Mouse (Mus musculus) brown adipose tissue, adult 24 weeks (tissue): ENCODE measurements around the gene Pxn. TPM values are rescaled to one million over a fixed set of nuclear protein-coding genes. Genes with fewer than 3 reads are reported as not detected.
A peak's percentile ranks its signal among the peaks of the same experiment; 100 is the strongest.
"Not testable (repeated sequence)": the region's sequence is repeated elsewhere in the genome, so short reads cannot be mapped to it uniquely, and the experiment has no call there.

Experiments
- H3K27ac ChIP-seq: fragments of 200-500 bp; replicated peaks from 2 replicates; pipeline ENCODE4 v1.5.1; 2012; ENCODE audit warnings: low read depth, mild to moderate bottlenecking, low read length
- H3K4me1 ChIP-seq: fragments of 200-500 bp; 2 replicates; pipeline ENCODE4 v1.6.1; 2012; ENCODE audit warnings: low read length, mixed read lengths; ENCODE audit not compliant: control insufficient read depth, insufficient read depth, insufficient read length
- H3K4me3 ChIP-seq: fragments of 200-500 bp; 2 replicates; pipeline ENCODE4 v1.5.1; 2012; ENCODE audit warnings: low read depth, mild to moderate bottlenecking, low read length, moderate library complexity; ENCODE audit not compliant: insufficient read depth
- polyA plus RNA-seq: library from polyadenylated mRNA; stranded (reverse); fragments of >200 nt; gene quantifications from 2 replicates; pipeline ENCODE4 v1.2.4, GENCODE M21; 2012; ENCODE audit not compliant: missing spikeins, insufficient read depth, insufficient read length

Gene Pxn
- polyA plus RNA-seq, 1 experiment = 10.6 TPM

GRCm38 (mm10) chr5:115493441-115493840, 13.0 kb upstream of the Pxn start:
- Histone ChIP-seq H3K27ac (peak overlapping the region; percentile 29), H3K4me3 (no peak overlapping the region), H3K4me1 (0 out of 2 replicates have a peak, but pooled peaks cover 3% of the 10 kb centered on the region)

- not testable (repeated sequence) for H3K27ac ChIP-seq
Observed at GRCm38 (mm10) chr5:115495618-115496017, 10.9 kb upstream of the Pxn start.

GRCm38 (mm10) chr5:115497033-115497432, 9.4 kb upstream of the Pxn start:
- H3K27ac ChIP-seq = no peak overlapping the region
- H3K4me1 ChIP-seq = no peaks in the 10 kb centered on the region
- H3K4me3 ChIP-seq = no peak overlapping the region

More at GRCm38 (mm10) chr5:115495618-115496017, 10.9 kb upstream of the Pxn start:
- H3K4me3 ChIP-seq, H3K4me1 ChIP-seq: not testable (repeated sequence)

- no peak overlapping the region for H3K27ac ChIP-seq
- H3K4me3 ChIP-seq = no peak overlapping the region
Observed at GRCm38 (mm10) chr5:115498307-115499240, 7.9 kb upstream of the Pxn start.

GRCm38 (mm10) chr5:115500383-115500935, 6.0 kb upstream of the Pxn start:
- Histone ChIP-seq H3K4me3 (0 out of 2 replicates have a peak overlapping the region, but pooled peaks have one; percentile 8), H3K27ac (peak overlapping the region; percentile 60), H3K4me1 (no peaks in the 10 kb centered on the region)

More at GRCm38 (mm10) chr5:115498307-115499240, 7.9 kb upstream of the Pxn start:
- no peaks in the 10 kb centered on the region for H3K4me1 ChIP-seq

- Histone ChIP-seq H3K4me3 (no peak overlapping the region), H3K27ac (no peak overlapping the region), H3K4me1 (no peaks in the 10 kb centered on the region; the same call in 1 of the 2 replicates)
Observed at GRCm38 (mm10) chr5:115503035-115503434, 3.4 kb upstream of the Pxn start.

GRCm38 (mm10) chr5:115505617-115506016, 859 bp upstream of the Pxn start:
- not testable (repeated sequence) for H3K4me1 ChIP-seq, H3K4me3 ChIP-seq, H3K27ac ChIP-seq

GRCm38 (mm10) chr5:115507267-115507980, 948 bp downstream of the Pxn start:
- H3K4me1 ChIP-seq = peaks cover 19% of the 10 kb centered on the region
- H3K27ac ChIP-seq = peak overlapping the region; percentile 78
- peak overlapping the region; percentile 79 for H3K4me3 ChIP-seq

GRCm38 (mm10) chr5:115507981-115508858, 1.7 kb downstream of the Pxn start:
- Histone ChIP-seq H3K4me1 (peaks cover 22% of the 10 kb centered on the region), H3K27ac (peak overlapping the region; percentile 78), H3K4me3 (peak overlapping the region; percentile 79)

- Histone ChIP-seq H3K4me1 (peaks cover 27% of the 10 kb centered on the region), H3K27ac (peak overlapping the region; percentile 78), H3K4me3 (peak overlapping the region; percentile 79)
Observed at GRCm38 (mm10) chr5:115508859-115509147, 2.3 kb downstream of the Pxn start.

GRCm38 (mm10) chr5:115509321-115509761, 2.9 kb downstream of the Pxn start:
- Histone ChIP-seq H3K4me1 (peaks cover 33% of the 10 kb centered on the region), H3K27ac (peak overlapping the region; percentile 78), H3K4me3 (peak overlapping the region; percentile 79)

- peaks cover 39% of the 10 kb centered on the region for H3K4me1 ChIP-seq
- peak overlapping the region; percentile 79 for H3K4me3 ChIP-seq
- peak overlapping the region; percentile 78 for H3K27ac ChIP-seq
Observed at GRCm38 (mm10) chr5:115509790-115510689, 3.6 kb downstream of the Pxn start.

- H3K4me1 ChIP-seq = peaks cover 39% of the 10 kb centered on the region
- H3K4me3 ChIP-seq = no peak overlapping the region
- peak overlapping the region; percentile 33; the same call in 1 of the 2 replicates for H3K27ac ChIP-seq
Observed at GRCm38 (mm10) chr5:115512375-115512774, 5.9 kb downstream of the Pxn start.
